Mouse (Mus musculus): Measurements from ENCODE around the gene Ptpro. TPM values are rescaled to one million over a fixed set of nuclear protein-coding genes. Genes with fewer than 3 reads are reported as not detected.
A peak's percentile ranks its signal among the peaks of the same experiment; 100 is the strongest.

The Ptpro gene
- total RNA-seq, 1 experiment: 0.31 TPM

DNA sequence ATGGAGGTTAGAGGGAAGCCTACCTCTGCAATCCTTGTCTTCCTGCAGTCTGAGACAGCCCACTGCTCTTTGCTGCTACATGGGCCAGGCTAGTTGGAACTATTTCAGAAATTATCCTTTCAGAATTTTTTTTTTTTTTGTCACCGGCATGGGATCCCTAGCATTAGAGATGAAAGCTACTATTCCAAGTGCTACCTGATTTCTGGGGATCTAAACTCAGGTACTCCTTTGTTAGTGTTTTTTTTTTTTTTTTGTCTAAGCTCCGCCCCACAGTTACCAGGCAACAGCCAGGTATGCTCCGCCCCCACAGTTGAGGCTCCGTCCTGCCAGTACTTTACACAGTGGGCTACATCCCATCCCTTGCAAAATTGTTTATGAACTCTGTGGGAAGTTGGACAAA is 76.1 kb downstream of the Ptpro start:
- Histone ChIP-seq H3K4me3 (ENCODE audit: insufficient read depth in 1 of 2, low read depth in 1 of 2, low read length in 2 of 2, poor library complexity in 1 of 2, severe bottlenecking in 1 of 2) (no peak overlapping the region), H3K4me1 (ENCODE audit: control insufficient read depth in 2 of 2, insufficient read depth in 2 of 2, low read length in 2 of 2, poor library complexity in 1 of 2) (no peaks in the 10 kb centered on the region), H3K36me3 (ENCODE audit: control insufficient read depth, insufficient read depth, low read length, poor library complexity, severe bottlenecking) (no peaks in the 10 kb centered on the region), H3K9ac (ENCODE audit: insufficient read depth, low read depth, low read length, poor library complexity, severe bottlenecking) (no peak overlapping the region), H3K9me3 (ENCODE audit: control insufficient read depth, insufficient read depth, low read depth, low read length) (no peaks in the 10 kb centered on the region), H3K27ac (ENCODE audit: insufficient read depth, low read depth, low read length, poor library complexity, severe bottlenecking) (no peak overlapping the region)
- in situ Hi-C loops (cut with MboI; ENCODE audit: low sequenced_read_pairs in 2 of 2, unreplicated experiment in 2 of 2): no loop called here
- DNase-seq (ENCODE audit: low read depth, low spot score): no peak
- TF ChIP-seq ZC3H11A (IDR thresholded peaks at IDR 0.05; ENCODE audit: borderline replicate concordance, low read depth, low read length) (no peak), ZNF384 (IDR thresholded peaks at IDR 0.05; ENCODE audit: low read depth, low read length) (peak; percentile 94)

DNA sequence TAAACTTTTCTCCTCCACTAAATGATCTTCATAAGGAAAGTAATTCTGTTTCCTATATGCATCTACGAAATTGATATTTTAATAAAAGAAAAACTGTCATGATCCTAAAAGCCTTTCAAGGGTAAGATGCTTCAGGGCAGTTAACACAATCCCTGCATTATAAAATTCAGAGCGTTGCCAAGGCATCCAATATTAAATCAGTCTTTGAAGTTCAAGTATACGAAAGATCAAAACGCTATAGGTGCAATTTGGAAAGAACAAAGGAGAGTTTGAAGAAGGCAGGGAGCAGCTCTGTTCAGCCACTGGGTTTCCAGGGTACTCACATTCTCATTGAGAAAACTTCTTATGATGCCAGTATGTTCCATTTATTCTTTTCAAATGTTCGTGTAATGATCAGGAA is 78.7 kb downstream of the Ptpro start:
- in situ Hi-C loops (cut with MboI; ENCODE audit: low sequenced_read_pairs in 2 of 2, unreplicated experiment in 2 of 2): no loop called here
- DNase-seq (ENCODE audit: low read depth, low spot score): no peak
- no peaks in the 10 kb centered on the region for H3K36me3 ChIP-seq (ENCODE audit: control insufficient read depth, insufficient read depth, low read length, poor library complexity, severe bottlenecking)
- no peaks in the 10 kb centered on the region for H3K4me1 ChIP-seq (ENCODE audit: control insufficient read depth in 2 of 2, insufficient read depth in 2 of 2, low read length in 2 of 2, poor library complexity in 1 of 2)
- TF ChIP-seq HCFC1 (IDR thresholded peaks at IDR 0.05; ENCODE audit: borderline replicate concordance, insufficient read depth, low read length) (no peak), ZNF384 (IDR thresholded peaks at IDR 0.05; ENCODE audit: low read depth, low read length) (no peak), CHD2 (IDR thresholded peaks at IDR 0.05; ENCODE audit: low read depth, low read length) (no peak), ZC3H11A (IDR thresholded peaks at IDR 0.05; ENCODE audit: borderline replicate concordance, low read depth, low read length) (no peak), MAFK (IDR thresholded peaks at IDR 0.05; ENCODE audit: insufficient read depth, low read depth, low read length) (no peak)
- no peak overlapping the region for H3K27ac ChIP-seq (ENCODE audit: insufficient read depth, low read depth, low read length, poor library complexity, severe bottlenecking)
- no peaks in the 10 kb centered on the region for H3K9me3 ChIP-seq (ENCODE audit: control insufficient read depth, insufficient read depth, low read depth, low read length)
- no peak overlapping the region for H3K9ac ChIP-seq (ENCODE audit: insufficient read depth, low read depth, low read length, poor library complexity, severe bottlenecking)
- no peak overlapping the region for H3K4me3 ChIP-seq (ENCODE audit: insufficient read depth in 1 of 2, low read depth in 1 of 2, low read length in 2 of 2, poor library complexity in 1 of 2, severe bottlenecking in 1 of 2)

DNA sequence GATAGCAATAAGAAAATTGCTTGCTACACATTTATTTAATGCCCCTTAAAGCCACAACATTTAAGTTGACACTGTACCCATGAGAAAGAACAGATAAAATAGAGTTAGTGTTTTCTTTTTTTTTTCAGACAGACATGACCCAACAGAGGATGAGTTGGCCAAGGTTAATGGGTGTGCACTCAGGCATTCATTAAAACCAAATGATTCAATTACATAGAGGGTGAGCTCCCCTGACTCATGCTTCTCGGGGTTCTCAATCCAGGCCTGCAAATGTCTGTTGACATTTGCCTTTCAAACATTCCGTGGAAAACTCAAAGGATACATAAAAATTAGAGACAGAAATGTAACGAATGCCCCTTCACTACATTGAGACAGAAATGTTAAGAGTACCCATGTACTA is 79.7 kb downstream of the Ptpro start:
- TF ChIP-seq ZNF384 (IDR thresholded peaks at IDR 0.05; ENCODE audit: low read depth, low read length) (no peak), CHD2 (IDR thresholded peaks at IDR 0.05; ENCODE audit: low read depth, low read length) (no peak), HCFC1 (IDR thresholded peaks at IDR 0.05; ENCODE audit: borderline replicate concordance, insufficient read depth, low read length) (no peak), ZC3H11A (IDR thresholded peaks at IDR 0.05; ENCODE audit: borderline replicate concordance, low read depth, low read length) (no peak)
- no peak for DNase-seq (ENCODE audit: low read depth, low spot score)
- no peak overlapping the region for H3K27ac ChIP-seq (ENCODE audit: insufficient read depth, low read depth, low read length, poor library complexity, severe bottlenecking)
- H3K9ac ChIP-seq (ENCODE audit: insufficient read depth, low read depth, low read length, poor library complexity, severe bottlenecking): no peak overlapping the region
- in situ Hi-C loops (cut with MboI; ENCODE audit: low sequenced_read_pairs in 2 of 2, unreplicated experiment in 2 of 2): no loop called here
- H3K9me3 ChIP-seq (ENCODE audit: control insufficient read depth, insufficient read depth, low read depth, low read length): no peaks in the 10 kb centered on the region
- H3K4me3 ChIP-seq (ENCODE audit: insufficient read depth in 1 of 2, low read depth in 1 of 2, low read length in 2 of 2, poor library complexity in 1 of 2, severe bottlenecking in 1 of 2): no peak overlapping the region
- no peaks in the 10 kb centered on the region for H3K4me1 ChIP-seq (ENCODE audit: control insufficient read depth in 2 of 2, insufficient read depth in 2 of 2, low read length in 2 of 2, poor library complexity in 1 of 2)
- no peaks in the 10 kb centered on the region for H3K36me3 ChIP-seq (ENCODE audit: control insufficient read depth, insufficient read depth, low read length, poor library complexity, severe bottlenecking)

DNA sequence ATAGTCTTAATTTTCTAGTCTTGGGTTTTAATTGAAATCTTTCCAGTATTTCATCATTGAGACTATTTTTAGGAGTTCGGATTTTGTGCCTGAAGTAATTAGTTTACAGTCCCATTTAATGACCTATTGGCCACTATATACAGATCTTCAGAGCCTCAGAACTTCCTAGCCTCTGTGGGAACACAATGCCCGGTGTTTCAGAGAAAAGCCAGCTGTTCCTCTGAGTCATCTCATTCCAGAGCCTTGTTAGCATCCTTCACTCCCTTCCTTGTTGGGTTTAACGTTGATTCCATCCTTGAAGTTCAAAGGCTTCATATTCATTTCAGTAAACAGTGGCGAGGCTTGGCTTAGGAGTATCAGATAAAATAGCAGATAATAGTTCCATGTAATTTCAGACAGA is 87.0 kb downstream of the Ptpro start:
- TF ChIP-seq HCFC1 (IDR thresholded peaks at IDR 0.05; ENCODE audit: borderline replicate concordance, insufficient read depth, low read length): no peak
- TF ChIP-seq ZC3H11A (IDR thresholded peaks at IDR 0.05; ENCODE audit: borderline replicate concordance, low read depth, low read length): no peak
- TF ChIP-seq MAFK (IDR thresholded peaks at IDR 0.05; ENCODE audit: insufficient read depth, low read depth, low read length): no peak
- no peak for TF ChIP-seq CHD2 (IDR thresholded peaks at IDR 0.05; ENCODE audit: low read depth, low read length)
- TF ChIP-seq ZNF384 (IDR thresholded peaks at IDR 0.05; ENCODE audit: low read depth, low read length): no peak
- in situ Hi-C loops (cut with MboI; ENCODE audit: low sequenced_read_pairs in 2 of 2, unreplicated experiment in 2 of 2): no loop called here
- no peak for DNase-seq (ENCODE audit: low read depth, low spot score)
- no peaks in the 10 kb centered on the region for H3K4me1 ChIP-seq (ENCODE audit: control insufficient read depth in 2 of 2, insufficient read depth in 2 of 2, low read length in 2 of 2, poor library complexity in 1 of 2)
- no peak overlapping the region for H3K27ac ChIP-seq (ENCODE audit: insufficient read depth, low read depth, low read length, poor library complexity, severe bottlenecking)
- H3K4me3 ChIP-seq (ENCODE audit: insufficient read depth in 1 of 2, low read depth in 1 of 2, low read length in 2 of 2, poor library complexity in 1 of 2, severe bottlenecking in 1 of 2): no peak overlapping the region
- no peak overlapping the region for H3K9ac ChIP-seq (ENCODE audit: insufficient read depth, low read depth, low read length, poor library complexity, severe bottlenecking)
- H3K36me3 ChIP-seq (ENCODE audit: control insufficient read depth, insufficient read depth, low read length, poor library complexity, severe bottlenecking): no peaks in the 10 kb centered on the region
- no peaks in the 10 kb centered on the region for H3K9me3 ChIP-seq (ENCODE audit: control insufficient read depth, insufficient read depth, low read depth, low read length)

DNA sequence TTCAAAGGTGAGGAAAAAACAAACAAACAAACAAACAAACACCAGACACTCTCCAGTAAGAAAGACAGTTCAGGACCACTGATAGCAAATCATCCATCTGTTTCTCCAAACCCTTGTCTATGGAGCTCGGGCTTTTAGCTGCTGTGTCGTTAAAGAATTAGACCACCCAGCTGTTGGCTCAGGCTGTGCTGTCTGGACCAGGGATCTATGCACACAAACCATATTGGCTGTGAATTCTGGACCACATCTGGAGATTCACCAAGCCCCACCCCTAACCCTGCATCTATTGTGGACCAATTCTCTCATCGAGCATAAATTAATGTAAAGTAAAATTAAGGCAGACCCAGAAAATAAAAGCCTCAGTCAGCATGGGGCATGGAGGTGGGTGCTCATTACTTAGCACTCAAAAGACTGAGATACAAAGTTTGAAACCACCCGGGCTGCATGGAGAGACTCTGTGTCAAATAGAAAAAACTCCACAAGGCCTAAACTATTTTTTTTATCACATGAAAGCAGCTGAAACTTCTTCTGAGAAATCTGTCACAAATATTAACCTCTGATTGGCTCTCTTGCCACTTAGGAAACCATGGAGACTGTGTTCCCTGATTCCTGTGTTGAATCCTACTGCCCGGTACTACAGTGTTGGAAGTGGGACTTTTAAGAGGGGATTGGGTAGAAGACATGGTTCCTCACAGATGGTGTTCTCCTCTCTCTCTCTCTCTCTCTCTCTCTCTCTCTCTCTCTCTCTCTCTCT is 91.7 kb downstream of the Ptpro start:
- no peaks in the 10 kb centered on the region for H3K36me3 ChIP-seq (ENCODE audit: control insufficient read depth, insufficient read depth, low read length, poor library complexity, severe bottlenecking)
- no peaks in the 10 kb centered on the region for H3K9me3 ChIP-seq (ENCODE audit: control insufficient read depth, insufficient read depth, low read depth, low read length)

More for the DNA sequence above, 91.7 kb downstream of the Ptpro start:
- H3K4me3 ChIP-seq (ENCODE audit: insufficient read depth in 1 of 2, low read depth in 1 of 2, low read length in 2 of 2, poor library complexity in 1 of 2, severe bottlenecking in 1 of 2): no peak overlapping the region
- no peak for TF ChIP-seq ZNF384 (IDR thresholded peaks at IDR 0.05; ENCODE audit: low read depth, low read length)
- no peak for TF ChIP-seq ZC3H11A (IDR thresholded peaks at IDR 0.05; ENCODE audit: borderline replicate concordance, low read depth, low read length)
- no peak for TF ChIP-seq HCFC1 (IDR thresholded peaks at IDR 0.05; ENCODE audit: borderline replicate concordance, insufficient read depth, low read length)
- no peak for TF ChIP-seq MAFK (IDR thresholded peaks at IDR 0.05; ENCODE audit: insufficient read depth, low read depth, low read length)
- TF ChIP-seq CHD2 (IDR thresholded peaks at IDR 0.05; ENCODE audit: low read depth, low read length): no peak
- in situ Hi-C loops (cut with MboI; ENCODE audit: low sequenced_read_pairs in 2 of 2, unreplicated experiment in 2 of 2): no loop called here
- no peak overlapping the region for H3K9ac ChIP-seq (ENCODE audit: insufficient read depth, low read depth, low read length, poor library complexity, severe bottlenecking)
- no peaks in the 10 kb centered on the region for H3K4me1 ChIP-seq (ENCODE audit: control insufficient read depth in 2 of 2, insufficient read depth in 2 of 2, low read length in 2 of 2, poor library complexity in 1 of 2)
- H3K27ac ChIP-seq (ENCODE audit: insufficient read depth, low read depth, low read length, poor library complexity, severe bottlenecking): no peak overlapping the region
- no peak for DNase-seq (ENCODE audit: low read depth, low spot score)

All from ES-E14 (cell line).